Mouse (Mus musculus): ENCODE results near the gene Cxcl16. TPM values are rescaled to one million over a fixed set of nuclear protein-coding genes. Genes with fewer than 3 reads are reported as not detected.
A peak's percentile ranks its signal among the peaks of the same experiment; 100 is the strongest.

The Cxcl16 gene
- polyA plus RNA-seq, 1 experiment = 0.08 TPM

DNA sequence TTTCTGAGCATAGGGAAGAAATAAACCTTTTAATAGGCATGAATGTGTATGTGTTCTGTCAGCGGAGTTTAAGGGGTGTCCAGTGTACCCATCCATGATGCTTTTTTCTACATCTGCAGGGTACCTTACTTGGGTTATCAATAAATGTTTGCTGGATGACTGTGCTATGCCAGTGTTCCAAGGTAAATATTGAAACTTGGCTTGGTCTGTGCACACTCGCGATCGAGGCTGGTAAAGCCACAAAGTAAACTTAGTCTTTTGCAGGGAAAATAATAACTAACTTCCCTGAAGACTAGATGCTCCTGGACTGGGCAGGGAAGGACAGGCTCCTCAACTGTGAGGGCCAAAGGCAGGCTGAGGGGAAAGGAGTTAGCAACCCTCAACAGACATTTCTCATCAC is 19.1 kb downstream of the Cxcl16 start:
- Histone ChIP-seq H3K27me3 (ENCODE audit: control insufficient read depth, insufficient read depth, insufficient read length) (no peaks in the 10 kb centered on the region), H3K79me2 (ENCODE audit: control insufficient read depth, insufficient read depth) (no peaks in the 10 kb centered on the region), H3K4me2 (ENCODE audit: low read depth) (no peak overlapping the region), H3K4me3 (no peak overlapping the region), H3K36me3 (ENCODE audit: control insufficient read depth, insufficient read depth) (peaks cover 7% of the 10 kb centered on the region), H3ac (ENCODE audit: control insufficient read depth, insufficient read length) (no peak overlapping the region)
- TF ChIP-seq POLR2A (IDR thresholded peaks at IDR 0.05; ENCODE audit: insufficient read length, low read depth) (no peak), TCF12 (IDR thresholded peaks at IDR 0.05; ENCODE audit: insufficient read depth, poor library complexity, severe bottlenecking) (no peak), CEBPB (IDR thresholded peaks at IDR 0.05; ENCODE audit: insufficient read depth, poor library complexity, severe bottlenecking) (no peak), REST (IDR thresholded peaks at IDR 0.05; ENCODE audit: insufficient read depth, insufficient read length) (no peak), SRF (IDR thresholded peaks at IDR 0.05; ENCODE audit: control insufficient read depth, insufficient read length, low read depth) (no peak), MYOG (IDR thresholded peaks at IDR 0.05; ENCODE audit: control insufficient read depth in 1 of 3, insufficient read depth in 1 of 3, insufficient read length in 2 of 3, low read depth in 2 of 3) (no peak), MAX (IDR thresholded peaks at IDR 0.05; ENCODE audit: low read depth) (no peak), MYOD1 (IDR thresholded peaks at IDR 0.05; ENCODE audit: control insufficient read depth in 1 of 3, insufficient read length in 2 of 3, low read depth in 2 of 3) (no peak), USF1 (IDR thresholded peaks at IDR 0.05; ENCODE audit: low read depth) (no peak), POLR2AphosphoS2 (IDR thresholded peaks at IDR 0.05; ENCODE audit: insufficient read length, low read depth) (no peak), TCF3 (IDR thresholded peaks at IDR 0.05; ENCODE audit: insufficient read length, low read depth) (no peak), E2F4 (IDR thresholded peaks at IDR 0.05; ENCODE audit: insufficient read depth) (no peak)

DNA sequence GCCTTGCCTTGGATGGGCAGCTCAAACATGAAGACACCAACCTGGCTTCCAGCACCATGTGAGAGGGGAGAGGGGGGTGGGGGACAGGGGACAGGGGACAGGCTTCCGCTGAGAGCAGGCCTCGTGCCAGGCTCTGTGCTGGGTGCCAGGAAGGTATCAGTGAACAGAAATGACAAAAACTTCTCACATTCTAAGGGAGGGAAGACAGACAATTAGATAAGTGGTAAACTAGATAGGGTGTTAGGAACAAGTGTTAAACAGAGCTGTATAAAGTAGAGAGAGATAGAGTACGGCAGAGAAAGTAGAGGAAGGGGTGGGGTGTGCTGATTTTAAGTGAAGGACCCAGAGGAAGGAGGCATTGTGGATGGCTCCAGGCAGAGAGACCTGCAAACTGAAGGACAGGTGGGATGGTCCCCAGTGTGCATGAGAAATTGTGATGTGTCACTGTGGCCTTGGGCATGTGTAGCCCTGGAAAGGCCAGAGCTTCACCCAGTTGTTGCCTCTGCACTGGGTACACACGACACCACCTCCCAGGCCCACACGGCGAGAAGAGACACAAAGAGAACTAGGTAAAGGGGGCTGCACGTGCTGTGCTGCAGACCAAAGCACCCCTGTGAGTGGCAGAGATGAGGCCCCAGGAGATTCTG is 20.9 kb downstream of the Cxcl16 start:
- Histone ChIP-seq H3K4me2 (ENCODE audit: low read depth) (no peak overlapping the region), H3K79me2 (ENCODE audit: control insufficient read depth, insufficient read depth) (peaks cover 4% of the 10 kb centered on the region), H3K36me3 (ENCODE audit: control insufficient read depth, insufficient read depth) (peaks cover 7% of the 10 kb centered on the region), H3K27me3 (ENCODE audit: control insufficient read depth, insufficient read depth, insufficient read length) (no peaks in the 10 kb centered on the region), H3K4me3 (no peak overlapping the region), H3ac (ENCODE audit: control insufficient read depth, insufficient read length) (no peak overlapping the region)
- TF ChIP-seq E2F4 (IDR thresholded peaks at IDR 0.05; ENCODE audit: insufficient read depth) (no peak), SRF (IDR thresholded peaks at IDR 0.05; ENCODE audit: control insufficient read depth, insufficient read length, low read depth) (no peak), MAX (IDR thresholded peaks at IDR 0.05; ENCODE audit: low read depth) (no peak), POLR2AphosphoS2 (IDR thresholded peaks at IDR 0.05; ENCODE audit: insufficient read length, low read depth) (no peak), USF1 (IDR thresholded peaks at IDR 0.05; ENCODE audit: low read depth) (no peak), TCF3 (IDR thresholded peaks at IDR 0.05; ENCODE audit: insufficient read length, low read depth) (no peak), POLR2A (IDR thresholded peaks at IDR 0.05; ENCODE audit: insufficient read length, low read depth) (no peak), REST (IDR thresholded peaks at IDR 0.05; ENCODE audit: insufficient read depth, insufficient read length) (no peak)

- no peak overlapping the region for H3K4me2 ChIP-seq (ENCODE audit: low read depth)
- H3ac ChIP-seq (ENCODE audit: control insufficient read depth, insufficient read length) = no peak overlapping the region
- H3K27me3 ChIP-seq (ENCODE audit: control insufficient read depth, insufficient read depth, insufficient read length) = no peaks in the 10 kb centered on the region
- no peak overlapping the region for H3K4me3 ChIP-seq
- H3K36me3 ChIP-seq (ENCODE audit: control insufficient read depth, insufficient read depth) = peaks cover 7% of the 10 kb centered on the region
- H3K79me2 ChIP-seq (ENCODE audit: control insufficient read depth, insufficient read depth) = peaks cover 13% of the 10 kb centered on the region
- TF ChIP-seq MYOG (IDR thresholded peaks at IDR 0.05; ENCODE audit: control insufficient read depth in 1 of 3, insufficient read depth in 1 of 3, insufficient read length in 2 of 3, low read depth in 2 of 3) = no peak
- TF ChIP-seq POLR2AphosphoS2 (IDR thresholded peaks at IDR 0.05; ENCODE audit: insufficient read length, low read depth) = no peak
- TF ChIP-seq MYOD1 (IDR thresholded peaks at IDR 0.05; ENCODE audit: control insufficient read depth in 1 of 3, insufficient read length in 2 of 3, low read depth in 2 of 3) = no peak
- no peak for TF ChIP-seq MAX (IDR thresholded peaks at IDR 0.05; ENCODE audit: low read depth)
- TF ChIP-seq CEBPB (IDR thresholded peaks at IDR 0.05; ENCODE audit: insufficient read depth, poor library complexity, severe bottlenecking) = no peak
- no peak for TF ChIP-seq SRF (IDR thresholded peaks at IDR 0.05; ENCODE audit: control insufficient read depth, insufficient read length, low read depth)
- TF ChIP-seq USF1 (IDR thresholded peaks at IDR 0.05; ENCODE audit: low read depth) = no peak
- TF ChIP-seq REST (IDR thresholded peaks at IDR 0.05; ENCODE audit: insufficient read depth, insufficient read length) = no peak
- no peak for TF ChIP-seq TCF12 (IDR thresholded peaks at IDR 0.05; ENCODE audit: insufficient read depth, poor library complexity, severe bottlenecking)
- TF ChIP-seq E2F4 (IDR thresholded peaks at IDR 0.05; ENCODE audit: insufficient read depth) = no peak
- no peak for TF ChIP-seq POLR2A (IDR thresholded peaks at IDR 0.05; ENCODE audit: insufficient read length, low read depth)
- TF ChIP-seq TCF3 (IDR thresholded peaks at IDR 0.05; ENCODE audit: insufficient read length, low read depth) = no peak
Measured at GRCm38 (mm10) chr11:70437426-70437825, 22.4 kb downstream of the Cxcl16 start.

DNA sequence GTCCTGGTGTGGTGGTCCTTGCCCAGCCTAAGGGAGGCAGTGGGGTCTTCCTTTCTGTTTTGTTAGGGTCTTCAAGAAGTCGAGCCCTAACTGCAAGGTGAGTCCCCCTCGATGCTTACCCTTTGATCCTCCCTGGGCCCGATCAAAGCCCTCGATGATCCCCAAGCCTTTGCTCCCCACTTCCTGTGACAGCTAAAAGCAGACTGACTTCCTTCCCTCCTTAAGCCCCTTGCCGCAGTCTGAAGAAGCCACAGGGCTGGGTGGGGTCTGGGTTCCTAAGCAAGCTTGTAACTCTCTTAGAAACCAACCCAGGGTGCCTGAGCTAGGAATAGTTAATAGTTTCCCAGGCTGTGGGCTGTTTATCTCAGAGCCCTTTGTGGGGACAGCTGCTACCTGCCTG is 24.3 kb downstream of the Cxcl16 start:
- no peaks in the 10 kb centered on the region for H3K27me3 ChIP-seq (ENCODE audit: control insufficient read depth, insufficient read depth, insufficient read length)
- H3ac ChIP-seq (ENCODE audit: control insufficient read depth, insufficient read length) = no peak overlapping the region
- H3K79me2 ChIP-seq (ENCODE audit: control insufficient read depth, insufficient read depth) = peaks cover 13% of the 10 kb centered on the region
- H3K36me3 ChIP-seq (ENCODE audit: control insufficient read depth, insufficient read depth) = peaks cover 3% of the 10 kb centered on the region
- no peak overlapping the region for H3K4me2 ChIP-seq (ENCODE audit: low read depth)
- H3K4me3 ChIP-seq = no peak overlapping the region
- TF ChIP-seq POLR2A (IDR thresholded peaks at IDR 0.05; ENCODE audit: insufficient read length, low read depth) = no peak
- TF ChIP-seq TCF3 (IDR thresholded peaks at IDR 0.05; ENCODE audit: insufficient read length, low read depth) = no peak
- TF ChIP-seq CEBPB (IDR thresholded peaks at IDR 0.05; ENCODE audit: insufficient read depth, poor library complexity, severe bottlenecking) = no peak
- no peak for TF ChIP-seq TCF12 (IDR thresholded peaks at IDR 0.05; ENCODE audit: insufficient read depth, poor library complexity, severe bottlenecking)

DNA sequence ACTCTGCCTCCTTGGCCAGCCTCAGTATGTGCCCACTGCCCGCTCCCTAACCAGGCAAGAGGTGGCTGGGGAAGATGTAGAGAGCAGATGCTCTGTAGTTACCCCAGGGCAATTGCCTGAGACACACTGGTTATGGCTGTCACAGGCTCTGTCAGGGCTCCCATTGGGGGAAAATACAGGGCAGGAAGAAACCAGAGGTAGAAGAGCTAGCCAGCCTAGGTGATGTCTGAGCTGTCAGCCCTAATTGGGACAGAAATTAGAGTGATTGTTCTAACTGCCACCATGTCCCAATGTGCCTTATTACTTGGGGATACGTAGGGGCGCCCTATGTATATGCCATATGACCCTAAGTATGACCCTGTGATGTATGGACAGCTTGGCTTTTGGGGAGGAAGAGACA is 25.8 kb downstream of the Cxcl16 start:
- H3K4me3 ChIP-seq = peak overlapping the region; percentile 45
- H3ac ChIP-seq (ENCODE audit: control insufficient read depth, insufficient read length) = no peak overlapping the region
- peak overlapping the region; percentile 78 for H3K4me2 ChIP-seq (ENCODE audit: low read depth)
- peaks cover 13% of the 10 kb centered on the region for H3K79me2 ChIP-seq (ENCODE audit: control insufficient read depth, insufficient read depth)
- peaks cover 3% of the 10 kb centered on the region for H3K36me3 ChIP-seq (ENCODE audit: control insufficient read depth, insufficient read depth)
- TF ChIP-seq POLR2AphosphoS2 (IDR thresholded peaks at IDR 0.05; ENCODE audit: insufficient read length, low read depth) (no peak), E2F4 (IDR thresholded peaks at IDR 0.05; ENCODE audit: insufficient read depth) (no peak), POLR2A (IDR thresholded peaks at IDR 0.05; ENCODE audit: insufficient read length, low read depth) (no peak), SRF (IDR thresholded peaks at IDR 0.05; ENCODE audit: control insufficient read depth, insufficient read length, low read depth) (no peak), CEBPB (IDR thresholded peaks at IDR 0.05; ENCODE audit: insufficient read depth, poor library complexity, severe bottlenecking) (no peak), MYOD1 (IDR thresholded peaks at IDR 0.05; ENCODE audit: control insufficient read depth in 1 of 3, insufficient read length in 2 of 3, low read depth in 2 of 3) (no peak), REST (IDR thresholded peaks at IDR 0.05; ENCODE audit: insufficient read depth, insufficient read length) (no peak), TCF12 (IDR thresholded peaks at IDR 0.05; ENCODE audit: insufficient read depth, poor library complexity, severe bottlenecking) (no peak)
- no peaks in the 10 kb centered on the region for H3K27me3 ChIP-seq (ENCODE audit: control insufficient read depth, insufficient read depth, insufficient read length)
